ENCODE assay signal across 19 mouse cellular contexts in genomic region chr4:83571033-83571432, GRCm38 (mm10). TPM values are rescaled to one million over a fixed set of nuclear protein-coding genes. Genes with fewer than 3 reads are reported as not detected.
"Had no signal": no experiment of that assay in that cellular context is flagged by ENCODE, and none has a peak within 500 bp of the region (broad histone marks: within the 10 kb centered on the region; RNA-seq: fewer than 3 reads in every experiment).

No protein-coding gene starts in this region.

- H3K9me3 ChIP-seq: embryonic facial prominence, embryonic 10.5 days; embryonic facial prominence, embryonic 12.5 days; embryonic facial prominence, embryonic 13.5 days; embryonic facial prominence, embryonic 15.5 days; forebrain, embryonic 12.5 days; forebrain, embryonic 13.5 days; forebrain, embryonic 15.5 days; heart, embryonic 10.5 days had no signal

- H3K4me3 ChIP-seq: embryonic facial prominence, embryonic 10.5 days; embryonic facial prominence, embryonic 12.5 days; embryonic facial prominence, embryonic 13.5 days; embryonic facial prominence, embryonic 15.5 days; erythroblast, embryonic 14.5 days; forebrain, embryonic 10.5 days; forebrain, embryonic 12.5 days; forebrain, embryonic 13.5 days; forebrain, embryonic 15.5 days; gastrocnemius, adult 2 months; heart, adult 2 months; heart, embryonic 10.5 days had no signal

- H3K27ac ChIP-seq: embryonic facial prominence, embryonic 10.5 days; embryonic facial prominence, embryonic 12.5 days; embryonic facial prominence, embryonic 13.5 days; embryonic facial prominence, embryonic 15.5 days; forebrain, embryonic 10.5 days; forebrain, embryonic 12.5 days; forebrain, embryonic 13.5 days; forebrain, embryonic 15.5 days; gastrocnemius, adult 2 months; heart, adult 2 months; heart, embryonic 10.5 days had no signal

- H3K4me1 ChIP-seq: forebrain, embryonic 12.5 days; forebrain, embryonic 15.5 days had no signal

- H3K27me3 ChIP-seq: embryonic facial prominence, embryonic 12.5 days; embryonic facial prominence, embryonic 13.5 days; embryonic facial prominence, embryonic 15.5 days; forebrain, embryonic 12.5 days; forebrain, embryonic 13.5 days; forebrain, embryonic 15.5 days had no signal

- H3K9ac ChIP-seq: embryonic facial prominence, embryonic 12.5 days; embryonic facial prominence, embryonic 13.5 days; embryonic facial prominence, embryonic 15.5 days; forebrain, embryonic 12.5 days; forebrain, embryonic 13.5 days; forebrain, embryonic 15.5 days; forebrain, postnatal 0 days had no signal

- DNase-seq: cerebellum, adult 9-11 months; cerebellum, postnatal 25 days; gastrocnemius, adult 2 months; gastrocnemius, postnatal 10 days; gastrocnemius, postnatal 14 days; gastrocnemius, postnatal 25 days; gastrocnemius, postnatal 36 days; heart, adult 2 months had no signal

- H3K36me3 ChIP-seq: embryonic facial prominence, embryonic 10.5 days; embryonic facial prominence, embryonic 12.5 days; embryonic facial prominence, embryonic 13.5 days; embryonic facial prominence, embryonic 15.5 days; forebrain, embryonic 12.5 days; forebrain, embryonic 15.5 days had no signal

RNA-seq across cellular contexts. Expression of gene Ccdc171, which starts 45.7 kb away (rescaled TPM):
- polyA plus RNA-seq: erythroblast, embryonic 14.5 days had no signal
